Mouse (Mus musculus) small intestine, adult 2 months (tissue): ENCODE measurements at regions not wholly inside any gene's neighbourhood (a gene's known extent, or its start where the extent isn't known, plus 50 kb on each side); places are given as distances from the start of the nearest gene placed in this dataset.

Source experiments
- CTCF ChIP-seq: fragments of 200-500 bp; IDR thresholded peaks from 2 replicates; pipeline ENCODE4 v1.5.1; 2012; ENCODE audit warnings: low read depth, mild to moderate bottlenecking, control low read depth, inconsistent platforms, low read length, moderate library complexity, mixed read lengths; ENCODE audit not compliant: insufficient replicate concordance, insufficient read length; ENCODE audit errors: extremely low read depth
- POLR2A ChIP-seq: fragments of 200-500 bp; IDR thresholded peaks from 2 replicates; pipeline ENCODE4 v1.6.1; 2012; ENCODE audit warnings: low read depth, mild to moderate bottlenecking, control low read depth, inconsistent platforms, low read length, moderate library complexity

- TF ChIP-seq CTCF = no peak
- TF ChIP-seq POLR2A = no peak
Observed at GRCm38 (mm10) chr14:76759377-76759776, 202.7 kb upstream of the Serp2 start.
